Mouse (Mus musculus): ENCODE results near the gene Sec31a.

DNA sequence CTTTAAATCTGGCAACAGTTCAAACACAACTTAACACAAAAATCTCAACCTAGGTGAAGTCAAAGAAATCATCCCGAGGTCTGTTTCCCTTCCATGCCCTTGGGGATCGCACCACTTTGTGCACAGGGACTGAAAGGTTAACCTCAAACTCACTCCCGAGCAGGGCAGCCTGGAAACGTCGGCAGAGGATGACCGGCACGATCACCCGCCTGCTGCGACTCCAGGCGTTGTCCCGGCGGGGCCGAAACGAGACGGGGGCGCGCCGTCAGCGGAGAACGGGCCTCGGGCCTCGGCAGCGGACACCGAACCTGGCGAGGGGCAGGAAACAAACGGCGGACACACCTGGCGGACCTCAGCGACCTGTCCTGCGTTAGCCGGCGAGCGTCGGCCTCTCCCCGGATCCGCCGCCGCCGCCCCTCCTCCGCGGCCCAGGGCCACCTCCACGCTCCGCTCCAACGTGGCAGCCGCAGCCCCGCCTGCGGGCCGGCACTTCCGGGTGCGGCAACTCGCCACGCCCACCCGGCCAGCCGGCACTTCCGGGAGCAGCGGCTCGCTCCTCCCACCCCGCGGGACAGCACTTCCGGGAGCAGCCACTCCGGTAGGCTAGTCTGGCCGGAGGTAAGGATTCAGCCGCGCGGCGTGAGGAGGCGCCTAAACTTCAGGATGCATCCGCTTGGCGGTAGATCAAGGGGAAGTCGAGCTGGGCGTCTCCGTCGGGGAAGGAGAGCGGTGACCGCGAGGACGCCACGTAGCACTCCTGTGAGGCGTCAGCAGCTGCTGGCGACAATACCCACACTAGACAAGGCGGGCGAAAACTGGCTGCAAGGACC is at the start of gene Sec31a:
- TF ChIP-seq MAZ (IDR thresholded peaks at IDR 0.05; ENCODE audit: low read depth, low read length): peak; percentile 76; the same call in 1 of the 2 replicates
- TF ChIP-seq CTCF (IDR thresholded peaks at IDR 0.05 in 2 of 3, conservative IDR thresholded peaks at IDR 0.05 in 1 of 3; ENCODE audit: control insufficient read depth in 1 of 3, insufficient read depth in 1 of 3, low read depth in 2 of 3, low read length in 3 of 3, poor library complexity in 1 of 3, severe bottlenecking in 1 of 3): no peak
- TF ChIP-seq E2F4 (IDR thresholded peaks at IDR 0.05; ENCODE audit: borderline replicate concordance, low read depth, low read length): 0 out of 2 replicates have a peak, but pooled peaks have one; percentile 63
- no peak for TF ChIP-seq CHD2 (IDR thresholded peaks at IDR 0.05; ENCODE audit: low read length)
- peak; percentile 100 for TF ChIP-seq ELF1 (IDR thresholded peaks at IDR 0.05; ENCODE audit: low read depth, low read length)
- peak; percentile 89 for TF ChIP-seq POLR2A (IDR thresholded peaks at IDR 0.05; ENCODE audit: control insufficient read depth in 1 of 2, insufficient read depth in 1 of 2, low read depth in 1 of 2, low read length in 2 of 2, poor library complexity in 1 of 2)
- TF ChIP-seq ZMIZ1 (IDR thresholded peaks at IDR 0.05; ENCODE audit: low read depth, low read length): peak; percentile 84
- TF ChIP-seq EP300 (IDR thresholded peaks at IDR 0.05; ENCODE audit: low read depth in 1 of 2, low read length in 2 of 2): 0 out of 4 replicates have a peak, but pooled peaks of 1 of the 2 experiments have one; percentile 10
- peak; percentile 80 for TF ChIP-seq POLR2AphosphoS2 (IDR thresholded peaks at IDR 0.05; ENCODE audit: low read length)
- no peak for TF ChIP-seq TAL1 (IDR thresholded peaks at IDR 0.05; ENCODE audit: low read length)
